Mouse (Mus musculus) lung, postnatal 25 days (tissue): ENCODE measurements around the gene 1600014C10Rik.

ENCODE experiments used
- DNase-seq: peaks from one replicate; pipeline ENCODE4 v3.0.0; 2022; ENCODE audit warnings: low spot score

Gene 1600014C10Rik

DNA sequence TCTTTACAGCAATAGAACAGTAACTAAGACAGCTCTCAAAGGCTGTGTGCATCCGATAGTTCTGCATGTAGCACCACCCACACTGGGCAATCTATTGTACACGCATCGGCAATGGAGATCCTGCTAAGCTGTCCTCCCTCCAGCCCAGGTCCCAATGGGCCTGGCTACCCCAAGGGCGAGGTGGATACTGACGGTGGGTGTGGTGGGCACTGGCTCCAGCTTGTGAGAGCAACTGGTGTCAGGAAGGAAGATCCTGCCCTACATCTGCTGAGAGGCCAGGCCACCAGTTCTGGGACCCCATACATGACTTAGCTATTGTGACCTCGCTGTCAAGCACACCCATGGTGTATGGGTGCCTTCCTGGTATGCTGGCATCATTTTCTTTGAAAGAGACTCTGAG, 32.7 kb downstream of the 1600014C10Rik start:
- DNase-seq, result no peak

GRCm38 (mm10) chr7:38217417-38218171, 34.6 kb downstream of the 1600014C10Rik start:
- DNase-seq, result peak; percentile 84

GRCm38 (mm10) chr7:38218631-38219367, 35.8 kb downstream of the 1600014C10Rik start:
- no peak for DNase-seq

DNA sequence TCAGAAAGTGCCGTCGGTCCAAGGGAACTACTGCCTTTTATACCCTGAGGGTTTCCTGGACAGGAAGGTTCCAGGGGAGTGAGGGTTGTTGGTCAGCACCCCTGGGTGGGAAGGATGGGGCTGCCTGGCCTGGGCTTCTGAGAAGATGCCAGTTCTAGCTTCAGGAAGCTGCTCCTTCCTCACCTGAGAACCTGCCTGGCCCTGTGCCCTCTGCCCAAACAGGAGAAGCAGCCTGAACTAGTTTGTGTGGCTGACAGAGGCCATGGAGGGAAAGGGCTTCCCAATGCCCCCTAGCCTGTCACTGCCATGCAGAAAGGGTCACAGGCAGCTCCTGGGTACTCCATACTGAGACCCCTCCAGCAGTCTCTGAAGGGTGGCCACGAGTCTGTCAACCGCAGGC, 36.5 kb downstream of the 1600014C10Rik start:
- DNase-seq, result no peak

GRCm38 (mm10) chr7:38220866-38221265, 37.8 kb downstream of the 1600014C10Rik start:
- no peak for DNase-seq

DNA sequence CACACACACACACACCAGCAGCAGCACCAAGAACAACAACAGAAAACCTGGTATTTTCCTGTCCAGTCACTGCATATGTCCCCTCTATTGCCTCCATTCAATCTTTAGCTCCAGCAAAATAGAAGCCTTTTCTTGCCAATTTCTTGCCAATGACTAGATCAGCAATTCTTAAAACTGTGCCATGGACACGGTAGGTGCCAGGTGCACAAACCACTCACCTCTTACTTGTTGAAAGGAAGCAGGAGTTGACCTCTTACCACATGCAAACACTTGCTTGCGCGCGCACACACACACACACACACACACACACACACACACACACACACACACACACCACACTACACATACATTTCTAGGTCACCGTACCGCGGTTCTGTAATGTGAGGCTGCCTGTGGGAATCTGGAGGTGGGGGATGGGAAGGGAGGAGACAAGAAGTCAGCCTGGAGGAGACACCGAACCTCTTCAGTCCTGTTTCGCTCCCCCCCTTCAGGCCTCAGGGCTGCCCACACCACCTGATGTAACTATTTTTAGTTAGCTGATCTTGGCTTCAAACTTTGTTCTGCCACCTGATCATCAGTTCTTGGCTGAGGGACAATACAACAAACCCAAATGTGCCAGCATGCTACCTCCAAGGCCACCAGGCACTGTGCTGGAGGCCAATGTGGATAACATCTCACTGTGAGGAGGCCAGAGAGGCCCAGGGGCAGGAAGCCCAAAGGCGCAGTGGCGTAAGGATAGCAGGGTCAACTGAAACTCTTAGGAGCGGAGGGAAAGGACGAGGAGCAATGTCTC, 41.8 kb downstream of the 1600014C10Rik start:
- DNase-seq, result peak; percentile 20

DNA sequence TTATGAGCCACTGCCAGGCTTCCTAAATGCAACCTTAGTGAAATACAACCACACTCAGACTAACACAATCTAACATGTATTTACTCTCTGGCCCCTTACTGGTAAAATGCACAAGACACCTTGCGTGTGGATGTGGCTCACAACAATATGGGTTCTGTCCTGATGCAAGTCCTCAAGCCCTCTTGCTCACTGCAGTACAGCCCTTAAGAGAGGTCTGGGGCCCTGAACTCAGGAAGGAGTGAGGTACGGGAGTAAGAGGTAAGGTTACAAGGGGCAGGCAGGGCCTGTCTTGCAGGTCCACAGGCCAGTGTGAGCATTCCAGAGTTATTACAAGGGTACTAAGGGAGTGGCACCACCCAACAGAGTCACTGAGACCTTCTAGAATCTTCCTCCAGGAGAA, 43.2 kb downstream of the 1600014C10Rik start:
- DNase-seq, result no peak

GRCm38 (mm10) chr7:38227181-38227899, 44.3 kb downstream of the 1600014C10Rik start:
- DNase-seq, result peak; percentile 83

DNA sequence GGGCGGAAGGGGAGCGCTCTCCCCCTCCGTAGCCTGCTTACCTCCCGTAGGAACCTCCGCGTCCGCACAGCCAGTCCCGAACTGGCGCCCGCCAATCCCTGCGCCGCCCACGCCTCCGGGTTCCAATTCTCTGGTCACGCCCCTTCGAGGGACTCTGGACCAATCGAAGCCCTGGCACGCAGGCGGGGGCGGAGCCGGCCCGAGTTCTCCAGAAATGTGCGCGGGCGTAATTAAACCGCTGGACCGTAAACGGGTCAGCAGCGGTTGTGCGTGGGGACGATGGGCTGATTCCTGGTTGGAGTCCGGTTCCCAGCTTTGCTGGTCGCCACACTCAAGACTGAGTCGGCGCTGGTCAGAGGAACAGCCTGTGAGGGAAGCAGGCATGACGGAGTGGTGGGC, 44.9 kb downstream of the 1600014C10Rik start, which contains the start of gene Plekhf1:
TSS of gene Plekhf1 (minus strand) at position 117 of the 399 bp plus-strand sequence.
- DNase-seq, result peak; percentile 92

- DNase-seq, result no peak
These were observed 45.3 kb downstream of the 1600014C10Rik start for GRCm38 (mm10) chr7:38228329-38228728.

- peak; percentile 13 for DNase-seq
These were observed 47.3 kb downstream of the 1600014C10Rik start for GRCm38 (mm10) chr7:38230285-38230684.

- no peak for DNase-seq
These were observed 53.5 kb downstream of the 1600014C10Rik start for GRCm38 (mm10) chr7:38236400-38237105.

DNA sequence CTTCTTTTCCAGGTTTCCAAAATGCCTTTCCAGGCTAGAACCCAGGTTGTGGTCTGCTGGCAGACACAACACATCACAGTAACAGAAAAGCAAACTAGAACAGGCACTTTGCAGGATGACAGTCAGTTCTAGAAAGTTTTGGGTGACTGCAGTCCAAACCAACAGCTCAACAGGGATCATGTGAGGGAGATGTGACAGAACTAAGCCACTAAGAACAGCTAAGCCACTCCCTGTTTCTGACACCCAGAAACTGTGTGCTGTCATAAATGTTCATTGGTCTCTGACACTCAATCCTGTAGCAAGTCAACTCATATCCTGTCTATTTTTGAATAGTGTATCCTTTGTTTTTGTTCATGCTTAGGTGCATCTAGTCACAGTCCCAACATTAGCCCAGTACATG, 54.1 kb downstream of the 1600014C10Rik start:
- DNase-seq, result no peak

DNA sequence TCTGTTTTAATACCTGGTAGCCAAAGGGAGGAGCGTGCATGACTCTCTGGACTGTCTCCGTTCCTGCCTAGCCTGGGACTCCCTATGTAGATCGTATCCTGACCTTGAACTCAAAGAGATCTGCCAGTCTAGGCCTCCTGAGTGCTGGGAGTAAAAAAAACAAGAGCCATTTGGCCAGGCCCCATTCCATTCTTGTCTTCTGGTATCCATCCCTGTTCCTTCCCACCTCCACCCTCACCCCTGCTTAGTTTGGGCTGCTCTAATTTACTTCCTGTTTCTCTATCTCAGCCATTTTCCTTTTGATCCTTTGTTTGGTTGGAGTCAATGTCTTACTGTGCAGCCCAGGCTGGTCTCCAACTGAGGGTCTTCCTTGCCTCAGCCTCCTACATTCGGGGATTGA, 59.4 kb downstream of the 1600014C10Rik start:
- DNase-seq, result no peak
